Mouse (Mus musculus) bone marrow, adult 2 months (tissue): ENCODE results near the gene 2310061N02Rik.

Source experiments
- CTCF ChIP-seq: fragments of 200-500 bp; IDR thresholded peaks from 2 replicates; pipeline ENCODE4 v1.5.1; 2011; ENCODE audit warnings: low read length, control low read depth; ENCODE audit not compliant: control insufficient read depth, insufficient read depth
- POLR2A ChIP-seq: fragments of 200-500 bp; IDR thresholded peaks from 2 replicates; pipeline ENCODE4 v1.6.1; 2011; ENCODE audit warnings: low read depth, mild to moderate bottlenecking, control low read depth, low read length, borderline replicate concordance; ENCODE audit not compliant: control insufficient read depth

DNA sequence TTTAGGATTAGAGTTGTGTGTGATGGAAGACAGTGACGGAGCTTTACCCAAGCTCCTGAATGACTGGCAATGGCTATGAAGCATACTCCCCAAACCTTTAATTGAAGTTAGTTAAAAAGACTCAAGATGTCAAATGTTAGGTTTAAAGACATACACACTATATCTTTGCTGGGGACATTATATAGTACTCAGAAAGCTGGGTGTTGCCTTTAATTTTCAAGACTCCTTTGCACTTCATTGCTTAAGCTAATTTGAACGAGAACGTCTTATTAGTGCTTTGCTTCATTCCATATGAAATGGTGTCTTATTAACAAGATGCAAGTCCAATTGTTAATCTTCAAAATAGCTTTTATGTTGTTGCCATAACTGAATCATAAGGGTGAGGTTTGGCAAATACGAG is 36.2 kb downstream of the 2310061N02Rik start, which contains the start of gene Krtap27-1:
- TF ChIP-seq CTCF (no peak), POLR2A (no peak)
